Mouse (Mus musculus) neural tube, embryonic 13.5 days (tissue): ENCODE measurements around the gene Prkn. TPM values are rescaled to one million over a fixed set of nuclear protein-coding genes. Genes with fewer than 3 reads are reported as not detected.
"Not testable (repeated sequence)": the region's sequence is repeated elsewhere in the genome, so short reads cannot be mapped to it uniquely, and the experiment has no call there.

Experiments
- ATAC-seq: fragments of 200-750 bp; cut with Nextera tagmentation; 2 replicates; pipeline ENCODE4 v1.8.0; 2017; ENCODE audit warnings: low read depth, mild to moderate bottlenecking, moderate TSS enrichment, moderate library complexity
- H3K27ac ChIP-seq: fragments of 300-500 bp; sonication (generic); replicated peaks from 2 replicates; pipeline ENCODE4 v1.5.1; 2015; ENCODE audit warnings: moderate library complexity, mild to moderate bottlenecking, inconsistent platforms
- H3K27me3 ChIP-seq: fragments of 300-500 bp; sonication (generic); 2 replicates; pipeline ENCODE4 v1.6.1; 2015; ENCODE audit warnings: mild to moderate bottlenecking, inconsistent platforms
- H3K36me3 ChIP-seq: fragments of 300-500 bp; sonication (generic); 2 replicates; pipeline ENCODE4 v1.6.1; 2015; ENCODE audit warnings: mild to moderate bottlenecking, inconsistent platforms
- H3K4me1 ChIP-seq: fragments of 300-500 bp; sonication (generic); replicated peaks from 2 replicates; pipeline ENCODE4 v1.6.1; 2015; ENCODE audit warnings: inconsistent platforms
- H3K4me2 ChIP-seq: fragments of 300-500 bp; sonication (generic); 2 replicates; pipeline ENCODE4 v1.6.1; 2015; ENCODE audit warnings: inconsistent platforms, mild to moderate bottlenecking, moderate library complexity
- H3K4me3 ChIP-seq: fragments of 300-500 bp; sonication (generic); 2 replicates; pipeline ENCODE4 v1.5.1; 2015; ENCODE audit warnings: mild to moderate bottlenecking, inconsistent platforms
- H3K9ac ChIP-seq: fragments of 300-500 bp; sonication (generic); 2 replicates; pipeline ENCODE4 v1.6.1; 2015; ENCODE audit warnings: moderate library complexity, mild to moderate bottlenecking, inconsistent platforms
- H3K9me3 ChIP-seq: fragments of 300-500 bp; sonication (generic); 2 replicates; pipeline ENCODE4 v1.6.1; 2016; ENCODE audit warnings: inconsistent platforms
- WGBS: fragments of 180-500 bp; shearing (Covaris S2); methylation state at CpG from one replicate; pipeline ENCODE4 v1.1.7; 2015; 5-methylcytosine and 5-hydroxymethylcytosine counted together
- polyA plus RNA-seq: library from polyadenylated mRNA; unstranded; fragments of >200 nt; fragmentation: Nextera tagmentation; extraction: Ambion mirVana; gene quantifications from 2 replicates; pipeline ENCODE4 v1.2.1, GENCODE M21; 2015

The Prkn gene
- polyA plus RNA-seq, 1 experiment from 2014 or later = 3.6 TPM

- H3K27me3 ChIP-seq = no peaks in the 10 kb centered on the region
- H3K4me3 ChIP-seq = no peak overlapping the region
- H3K4me2 ChIP-seq = no peak overlapping the region
- no peak overlapping the region for H3K27ac ChIP-seq
- peaks cover 45% of the 10 kb centered on the region for H3K4me1 ChIP-seq
- H3K9me3 ChIP-seq = no peaks in the 10 kb centered on the region
- WGBS = 42% methylated on average over 7 of the region's 7 CpGs
- no peak for ATAC-seq
- no peaks in the 10 kb centered on the region for H3K36me3 ChIP-seq
- no peak overlapping the region for H3K9ac ChIP-seq
Measured at GRCm38 (mm10) chr17:11975062-11975607, 1135.0 kb downstream of the Prkn start.

- Histone ChIP-seq H3K27me3 (no peaks in the 10 kb centered on the region), H3K4me1 (peaks cover 32% of the 10 kb centered on the region), H3K9ac (no peak overlapping the region), H3K36me3 (no peaks in the 10 kb centered on the region), H3K4me2 (peak overlapping the region; percentile 2; the same call in 1 of the 2 replicates), H3K9me3 (no peaks in the 10 kb centered on the region), H3K4me3 (no peak overlapping the region), H3K27ac (peak overlapping the region; percentile 65)
- peak; percentile 54 for ATAC-seq
- 28% methylated on average over 17 of the region's 17 CpGs for WGBS
Measured at GRCm38 (mm10) chr17:11978260-11978821, 1138.2 kb downstream of the Prkn start.

- no peaks in the 10 kb centered on the region for H3K36me3 ChIP-seq
- no peak overlapping the region for H3K4me3 ChIP-seq
- no peak overlapping the region for H3K27ac ChIP-seq
- H3K27me3 ChIP-seq = no peaks in the 10 kb centered on the region
- no peaks in the 10 kb centered on the region for H3K9me3 ChIP-seq
- ATAC-seq = no peak
- peaks cover 19% of the 10 kb centered on the region for H3K4me1 ChIP-seq
- H3K4me2 ChIP-seq = no peak overlapping the region
- WGBS = 76% methylated on average over 9 of the region's 9 CpGs
- H3K9ac ChIP-seq = no peak overlapping the region
Measured at GRCm38 (mm10) chr17:11981666-11982065, 1141.5 kb downstream of the Prkn start.

GRCm38 (mm10) chr17:11988110-11988837 lies 1148.1 kb downstream of the Prkn start:
- 79% methylated on average over 14 of the region's 14 CpGs for WGBS
- Histone ChIP-seq H3K9me3 (no peaks in the 10 kb centered on the region), H3K36me3 (no peaks in the 10 kb centered on the region), H3K27me3 (no peaks in the 10 kb centered on the region), H3K4me3 (no peak overlapping the region), H3K4me1 (peaks cover 24% of the 10 kb centered on the region), H3K9ac (no peak overlapping the region), H3K4me2 (no peak overlapping the region), H3K27ac (no peak overlapping the region)
- no peak for ATAC-seq

- Histone ChIP-seq H3K4me3 (no peak overlapping the region), H3K9ac (no peak overlapping the region), H3K36me3 (no peaks in the 10 kb centered on the region), H3K9me3 (no peaks in the 10 kb centered on the region), H3K27me3 (no peaks in the 10 kb centered on the region), H3K4me2 (no peak overlapping the region), H3K27ac (no peak overlapping the region), H3K4me1 (peaks cover 24% of the 10 kb centered on the region)
- ATAC-seq = no peak
- WGBS = 90% methylated on average over 4 of the region's 4 CpGs
Measured at GRCm38 (mm10) chr17:11989296-11989695, 1149.1 kb downstream of the Prkn start.

GRCm38 (mm10) chr17:11990386-11991087 lies 1150.4 kb downstream of the Prkn start:
- 51% methylated on average over 11 of the region's 11 CpGs for WGBS
- no peaks in the 10 kb centered on the region for H3K36me3 ChIP-seq
- H3K9me3 ChIP-seq = no peaks in the 10 kb centered on the region
- no peak overlapping the region for H3K4me2 ChIP-seq
- no peak overlapping the region for H3K4me3 ChIP-seq
- H3K9ac ChIP-seq = no peak overlapping the region
- peaks cover 24% of the 10 kb centered on the region for H3K4me1 ChIP-seq
- no peak for ATAC-seq
- H3K27ac ChIP-seq = no peak overlapping the region
- H3K27me3 ChIP-seq = no peaks in the 10 kb centered on the region

GRCm38 (mm10) chr17:11993249-11993648 lies 1153.1 kb downstream of the Prkn start:
- 23% methylated on average over 8 of the region's 8 CpGs for WGBS
- Histone ChIP-seq H3K27ac (no peak overlapping the region), H3K27me3 (no peaks in the 10 kb centered on the region), H3K9ac (no peak overlapping the region), H3K4me1 (peaks cover 24% of the 10 kb centered on the region), H3K4me3 (no peak overlapping the region), H3K36me3 (no peaks in the 10 kb centered on the region), H3K4me2 (no peak overlapping the region), H3K9me3 (no peaks in the 10 kb centered on the region)
- ATAC-seq = 0 out of 2 replicates have a peak, but pooled peaks have one; percentile 59

- no peak for ATAC-seq
- 86% methylated on average over 3 of the region's 3 CpGs for WGBS
Measured at GRCm38 (mm10) chr17:11994252-11994651, 1154.1 kb downstream of the Prkn start.

GRCm38 (mm10) chr17:11994754-11995153 lies 1154.6 kb downstream of the Prkn start:
- H3K27ac ChIP-seq, ATAC-seq, H3K9me3 ChIP-seq, H3K4me2 ChIP-seq, H3K9ac ChIP-seq, H3K4me3 ChIP-seq, H3K36me3 ChIP-seq, H3K27me3 ChIP-seq: not testable (repeated sequence)
- WGBS = 88% methylated on average over 3 of the region's 3 CpGs
- peaks cover 26% of the 10 kb centered on the region for H3K4me1 ChIP-seq

More at GRCm38 (mm10) chr17:11994252-11994651, 1154.1 kb downstream of the Prkn start:
- Histone ChIP-seq H3K36me3 (no peaks in the 10 kb centered on the region), H3K9ac (no peak overlapping the region), H3K27ac (no peak overlapping the region), H3K27me3 (no peaks in the 10 kb centered on the region), H3K9me3 (no peaks in the 10 kb centered on the region), H3K4me3 (no peak overlapping the region), H3K4me1 (peaks cover 24% of the 10 kb centered on the region), H3K4me2 (no peak overlapping the region)

- Histone ChIP-seq H3K9me3 (no peaks in the 10 kb centered on the region), H3K4me2 (no peak overlapping the region), H3K36me3 (no peaks in the 10 kb centered on the region), H3K9ac (no peak overlapping the region), H3K27me3 (no peaks in the 10 kb centered on the region), H3K4me3 (no peak overlapping the region), H3K4me1 (peaks cover 27% of the 10 kb centered on the region), H3K27ac (no peak overlapping the region)
- WGBS = 72% methylated on average over 3 of the region's 3 CpGs
- ATAC-seq = no peak
Measured at GRCm38 (mm10) chr17:11995522-11995921, 1155.3 kb downstream of the Prkn start.

GRCm38 (mm10) chr17:11996311-11996710 lies 1156.1 kb downstream of the Prkn start:
- Histone ChIP-seq H3K4me2 (no peak overlapping the region), H3K36me3 (no peaks in the 10 kb centered on the region), H3K4me1 (peaks cover 19% of the 10 kb centered on the region), H3K27me3 (no peaks in the 10 kb centered on the region), H3K9me3 (no peaks in the 10 kb centered on the region), H3K27ac (no peak overlapping the region), H3K9ac (no peak overlapping the region), H3K4me3 (no peak overlapping the region)
- ATAC-seq = no peak
- WGBS = 53% methylated on average over 9 of the region's 9 CpGs

- 0 out of 2 replicates have a peak overlapping the region, but pooled peaks have one; percentile 6 for H3K27ac ChIP-seq
- no peaks in the 10 kb centered on the region for H3K27me3 ChIP-seq
- 0 out of 2 replicates have a peak, but pooled peaks have one; percentile 23 for ATAC-seq
- WGBS = 57% methylated on average over 9 of the region's 9 CpGs
- H3K9ac ChIP-seq = no peak overlapping the region
- no peaks in the 10 kb centered on the region for H3K9me3 ChIP-seq
- no peak overlapping the region for H3K4me3 ChIP-seq
- no peak overlapping the region for H3K4me2 ChIP-seq
- H3K4me1 ChIP-seq = peaks cover 9% of the 10 kb centered on the region; the same call in 1 of the 2 replicates
- H3K36me3 ChIP-seq = no peaks in the 10 kb centered on the region
Measured at GRCm38 (mm10) chr17:12000285-12000684, 1160.1 kb downstream of the Prkn start.
